ENCODE assay signal across 13 mouse cellular contexts in genomic region chr8:81361162-81361561, GRCm38 (mm10).
"Had no signal": no experiment of that assay in that cellular context is flagged by ENCODE, and none has a peak within 500 bp of the region (broad histone marks: within the 10 kb centered on the region; RNA-seq: fewer than 3 reads in every experiment).

No protein-coding gene starts in this region.

- H3K4me3 ChIP-seq: kidney, embryonic 15.5 days; limb, embryonic 12.5 days; limb, embryonic 15.5 days had no signal

- H3K4me1 ChIP-seq: kidney, embryonic 15.5 days; limb, embryonic 12.5 days; limb, embryonic 15.5 days had no signal

- H3K36me3 ChIP-seq: kidney, embryonic 15.5 days; limb, embryonic 12.5 days; limb, embryonic 15.5 days had no signal

- H3K9me3 ChIP-seq: kidney, embryonic 15.5 days; limb, embryonic 12.5 days; limb, embryonic 15.5 days had no signal

- ATAC-seq: liver, postnatal 0 days; lung, postnatal 0 days had no signal

- H3K27me3 ChIP-seq: kidney, embryonic 15.5 days; limb, embryonic 12.5 days; limb, embryonic 15.5 days had no signal

- H3K27ac ChIP-seq: kidney, embryonic 15.5 days; limb, embryonic 12.5 days; limb, embryonic 15.5 days; liver, embryonic 14.5 days; macrophage had no signal

- DNase-seq: kidney, adult 8-10 months; kidney, postnatal 10 days; kidney, postnatal 36 days; liver, postnatal 0 days; lung, embryonic 14.5 days; thymus, adult 18-20 months; thymus, postnatal 36 days had no signal
